Mouse (Mus musculus) T-cell, adult 66 days (primary cell): ENCODE data around the gene Gm13271. TPM values are rescaled to one million over a fixed set of nuclear protein-coding genes. Genes with fewer than 3 reads are reported as not detected.

ENCODE experiments used
- total RNA-seq, 2 experiments: library from RNA; stranded (reverse); gene quantifications; 3 replicates in 1 of 2; 4 replicates in 1 of 2; pipeline ENCODE4 v1.2.4; 2023

Gm13271 gene
- not detected for total RNA-seq

GRCm38 (mm10) chr4:88754818-88755340 is at the start of gene Gm13271:
Gm13271 (plus strand) TSS chr4:88754868.

GRCm38 (mm10) chr4:88721791-88722721 is 32.6 kb upstream of the Gm13271 start, which contains the start of the genes Gm26566 and Klhl9:
Gm26566 (plus strand) TSS chr4:88721805.
Klhl9 (minus strand) TSS chr4:88722465.

GRCm38 (mm10) chr4:88759610-88760268 is 5.1 kb downstream of the Gm13271 start, which contains the start of gene Gm13283:
Gm13283 (plus strand) TSS chr4:88760119.

GRCm38 (mm10) chr4:88773534-88773933 is 18.9 kb downstream of the Gm13271 start, which contains the start of gene Gm13290:
Gm13290 (plus strand) TSS chr4:88773834.

GRCm38 (mm10) chr4:88776622-88777021 is 22.0 kb downstream of the Gm13271 start, which contains the start of gene Gm13289:
Gm13289 (plus strand) TSS chr4:88776922.

GRCm38 (mm10) chr4:88779550-88779949 is 24.9 kb downstream of the Gm13271 start, which contains the start of gene Gm13272:
Gm13272 (plus strand) TSS chr4:88779850.

GRCm38 (mm10) chr4:88781831-88782230 is 27.2 kb downstream of the Gm13271 start, which contains the start of gene Ifnz:
Ifnz (plus strand) TSS chr4:88782131.

GRCm38 (mm10) chr4:88785409-88785808 is 30.7 kb downstream of the Gm13271 start, which contains the start of gene Gm13276:
Gm13276 (plus strand) TSS chr4:88785709.

GRCm38 (mm10) chr4:88788402-88788801 is 33.7 kb downstream of the Gm13271 start, which contains the start of gene Gm13277:
Gm13277 (plus strand) TSS chr4:88788632.

GRCm38 (mm10) chr4:88791250-88791649 is 36.6 kb downstream of the Gm13271 start, which contains the start of gene Gm13278:
Gm13278 (plus strand) TSS chr4:88791550.

GRCm38 (mm10) chr4:88793936-88794675 is 39.4 kb downstream of the Gm13271 start, which contains the start of gene Gm13275:
Gm13275 (plus strand) TSS chr4:88794487.

GRCm38 (mm10) chr4:88797097-88797496 is 42.4 kb downstream of the Gm13271 start, which contains the start of gene Gm13279:
Gm13279 (plus strand) TSS chr4:88797397.

GRCm38 (mm10) chr4:88799365-88799764 is 44.7 kb downstream of the Gm13271 start, which contains the start of gene Gm13285:
Gm13285 (plus strand) TSS chr4:88799665.

GRCm38 (mm10) chr4:88802954-88803353 is 48.3 kb downstream of the Gm13271 start, which contains the start of gene Gm13287:
Gm13287 (plus strand) TSS chr4:88803254.

Other genes with a start within 250 kb of the Gm13271 start
- not detected for gene Ifnb1, start 232.1 kb upstream of the Gm13271 start, total RNA-seq
- not detected for gene Ifna15, start 196.6 kb upstream of the Gm13271 start, total RNA-seq
- gene Ifna14, start 183.1 kb upstream of the Gm13271 start, total RNA-seq, result not detected
- not detected for gene Ifna9, start 162.5 kb upstream of the Gm13271 start, total RNA-seq
- gene Ifna12, start 151.5 kb upstream of the Gm13271 start, total RNA-seq, result not detected
- gene C87499, start 120.5 kb upstream of the Gm13271 start, total RNA-seq, result not detected
- not detected for gene Ifna13, start 110.4 kb upstream of the Gm13271 start, total RNA-seq
- gene Ifna16, start 77.9 kb upstream of the Gm13271 start, total RNA-seq, result not detected
- not detected for gene Ifna2, start 71.0 kb upstream of the Gm13271 start, total RNA-seq
- not detected for gene Ifnab, start 63.5 kb upstream of the Gm13271 start, total RNA-seq
- gene Gm26566, start 33.1 kb upstream of the Gm13271 start, total RNA-seq, result 1 to 10 TPM; 1.5 to 2.7 TPM
- 10 to 100 TPM; 48.9 to 52.0 TPM for gene Klhl9, start 32.4 kb upstream of the Gm13271 start, total RNA-seq
- not detected for gene Gm13283, start 5.3 kb downstream of the Gm13271 start, total RNA-seq
- gene Gm13290, start 19.0 kb downstream of the Gm13271 start, total RNA-seq, result under 1 TPM in 1 of 2 experiments, not detected in 1; 0.64 TPM
- not detected for gene Gm13289, start 22.1 kb downstream of the Gm13271 start, total RNA-seq
- not detected for gene Gm13272, start 25.0 kb downstream of the Gm13271 start, total RNA-seq
- gene Ifnz, start 27.3 kb downstream of the Gm13271 start, total RNA-seq, result not detected
- gene Gm13276, start 30.8 kb downstream of the Gm13271 start, total RNA-seq, result not detected
- gene Gm13277, start 33.8 kb downstream of the Gm13271 start, total RNA-seq, result not detected
- gene Gm13278, start 36.7 kb downstream of the Gm13271 start, total RNA-seq, result not detected
- gene Gm13275, start 39.6 kb downstream of the Gm13271 start, total RNA-seq, result not detected
- not detected for gene Gm13279, start 42.5 kb downstream of the Gm13271 start, total RNA-seq
- not detected for gene Gm13285, start 44.8 kb downstream of the Gm13271 start, total RNA-seq
- not detected for gene Gm13287, start 48.4 kb downstream of the Gm13271 start, total RNA-seq
- gene Gm13288, start 50.7 kb downstream of the Gm13271 start, total RNA-seq, result not detected
- not detected for gene Ifna7, start 61.4 kb downstream of the Gm13271 start, total RNA-seq
- not detected for gene Ifna11, start 65.1 kb downstream of the Gm13271 start, total RNA-seq
- not detected for gene Ifna6, start 72.5 kb downstream of the Gm13271 start, total RNA-seq
- gene Ifna5, start 80.7 kb downstream of the Gm13271 start, total RNA-seq, result not detected
- gene Ifna4, start 87.0 kb downstream of the Gm13271 start, total RNA-seq, result not detected
- gene Ifna1, start 95.2 kb downstream of the Gm13271 start, total RNA-seq, result not detected
- gene Ifne, start 125.3 kb downstream of the Gm13271 start, total RNA-seq, result not detected